Mouse (Mus musculus) kidney, postnatal 25 days (tissue): ENCODE results near the gene Galr3.
"Not testable (repeated sequence)": the region's sequence is repeated elsewhere in the genome, so short reads cannot be mapped to it uniquely, and the experiment has no call there.

ENCODE experiments used
- DNase-seq, 2 experiments: peaks; one replicate each; pipeline ENCODE4 v3.0.0; 2021; ENCODE audit warnings: mixed read lengths in 2 of 2

Galr3 gene

DNA sequence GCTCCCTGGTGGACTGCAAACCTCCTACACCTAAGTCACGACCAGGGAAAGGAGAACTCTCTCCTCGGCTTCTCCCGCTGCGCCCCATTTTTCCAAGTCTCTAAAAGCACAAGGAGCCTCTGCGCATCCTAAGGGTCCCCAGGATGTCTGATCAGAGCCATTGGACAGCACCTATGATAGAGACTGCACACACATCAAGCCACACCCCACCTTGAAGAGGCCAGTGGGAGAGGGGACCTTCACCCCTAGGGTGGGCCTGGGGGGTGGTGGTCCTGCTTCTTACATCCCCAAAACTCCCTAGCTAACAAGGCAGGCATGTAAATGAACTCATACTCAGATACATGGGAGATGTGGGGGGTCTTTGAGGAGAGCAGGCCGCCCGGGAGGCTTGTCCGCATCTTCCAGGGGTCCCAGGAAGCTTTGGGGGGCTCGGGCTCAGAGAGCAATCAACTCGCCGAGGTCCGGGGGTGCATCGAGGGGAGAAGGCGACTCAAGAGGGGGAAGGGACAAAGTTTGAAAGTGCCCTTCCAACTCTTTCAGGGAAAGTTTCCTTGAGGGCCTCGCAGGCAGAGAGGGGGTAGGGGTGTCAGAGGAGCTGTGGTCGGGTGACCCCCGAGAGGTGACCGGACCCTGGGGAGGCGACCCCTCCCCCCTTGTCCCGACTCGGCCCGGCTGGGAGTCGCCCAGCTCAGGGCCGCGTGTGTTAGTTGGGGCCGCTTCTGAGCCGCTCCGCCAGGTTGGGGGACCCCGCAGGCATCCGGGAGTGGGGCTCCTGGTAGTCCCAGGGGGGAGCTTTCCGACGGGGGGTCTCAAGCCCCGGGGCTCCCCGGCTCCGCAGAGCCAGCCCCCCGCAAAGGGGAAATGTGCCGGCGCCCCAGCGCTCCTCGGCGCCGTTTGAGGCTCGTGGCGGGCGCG lies 14.1 kb upstream of the Galr3 start:
- peak; percentile 30 to 75 for DNase-seq

DNA sequence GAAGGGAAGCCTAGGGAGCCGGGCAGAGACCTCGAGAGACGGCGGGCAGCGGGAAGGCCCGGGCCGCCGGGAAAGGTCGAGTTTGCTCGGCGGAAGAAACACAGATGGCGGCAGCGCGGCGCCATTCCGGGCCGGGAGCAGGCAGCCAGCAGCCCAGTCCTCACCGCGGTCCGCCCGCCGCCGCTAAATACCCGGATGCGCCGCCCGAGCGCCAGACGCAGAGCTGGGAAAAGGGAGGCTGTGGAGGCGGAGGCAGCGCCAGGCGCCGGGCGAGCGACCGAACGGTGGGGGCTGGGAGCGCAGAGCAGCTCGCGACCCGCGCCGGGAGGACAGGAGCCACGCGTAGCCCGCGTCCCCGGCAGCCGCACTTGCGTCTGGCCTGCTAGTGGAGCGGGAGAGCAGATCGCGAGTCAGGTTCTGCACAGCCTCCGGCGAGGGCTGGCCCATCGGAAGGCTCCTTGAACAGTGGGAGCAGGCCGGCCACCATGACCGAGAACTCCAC lies 13.4 kb upstream of the Galr3 start, which contains the start of gene H1f0:
TSS of gene H1f0 (plus strand) at position 214 of the 502 bp plus-strand sequence.
- DNase-seq, result peak; percentile 93 to 97

DNA sequence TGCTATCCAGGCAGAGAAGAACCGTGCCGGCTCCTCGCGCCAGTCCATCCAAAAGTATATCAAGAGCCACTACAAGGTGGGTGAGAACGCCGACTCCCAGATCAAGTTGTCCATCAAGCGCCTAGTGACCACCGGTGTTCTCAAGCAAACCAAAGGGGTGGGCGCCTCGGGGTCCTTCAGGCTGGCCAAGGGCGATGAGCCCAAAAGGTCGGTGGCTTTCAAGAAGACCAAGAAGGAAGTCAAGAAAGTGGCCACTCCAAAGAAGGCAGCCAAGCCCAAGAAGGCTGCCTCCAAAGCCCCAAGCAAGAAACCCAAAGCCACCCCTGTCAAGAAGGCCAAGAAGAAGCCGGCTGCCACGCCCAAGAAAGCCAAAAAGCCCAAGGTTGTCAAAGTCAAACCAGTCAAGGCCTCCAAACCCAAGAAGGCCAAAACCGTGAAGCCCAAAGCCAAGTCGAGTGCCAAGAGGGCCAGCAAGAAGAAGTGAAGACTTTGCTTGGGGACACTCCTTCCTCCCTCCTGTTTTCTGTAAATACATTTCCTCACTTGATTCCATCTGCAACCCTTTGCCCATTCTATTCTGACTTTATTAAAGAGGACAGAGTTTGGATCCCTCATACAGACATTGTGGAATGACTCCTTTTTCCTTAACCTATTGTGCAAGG lies 12.7 kb upstream of the Galr3 start:
- no peak for DNase-seq

DNA sequence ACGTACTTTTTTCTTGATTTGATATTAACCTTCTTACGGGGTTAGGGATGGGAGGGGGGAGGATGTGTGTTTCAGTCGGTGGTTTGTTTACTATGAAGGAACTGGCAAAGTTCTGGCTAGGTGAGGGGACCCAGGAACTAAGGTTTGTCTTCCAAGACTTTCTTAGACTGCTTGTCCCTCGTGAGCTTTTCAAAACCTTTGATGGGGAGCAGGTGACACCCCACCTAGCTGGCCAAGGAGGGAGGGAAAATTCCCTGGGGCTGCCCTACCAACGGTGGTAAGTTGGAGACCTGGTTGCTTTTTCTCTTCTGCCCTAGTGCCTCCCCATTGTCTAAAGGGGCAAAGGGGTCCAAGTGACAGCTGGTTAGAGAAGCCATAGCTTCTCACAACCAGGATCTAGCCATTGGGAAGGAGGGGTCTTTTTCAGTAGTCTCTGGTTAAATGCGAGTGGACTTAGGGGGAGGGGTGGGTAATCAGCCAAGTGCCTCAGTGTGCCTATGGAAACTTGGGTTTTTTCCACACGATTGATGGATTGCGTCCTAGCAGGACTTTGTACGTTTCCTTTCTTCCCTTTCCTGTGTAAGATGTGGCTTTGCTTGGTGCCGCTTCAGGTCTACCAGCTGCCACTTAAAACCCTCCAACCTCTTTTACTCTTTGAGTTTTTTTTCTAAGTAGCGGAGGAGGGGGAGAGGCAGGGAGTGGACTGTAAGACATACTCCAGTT lies 12.0 kb upstream of the Galr3 start:
- DNase-seq, result no peak

DNA sequence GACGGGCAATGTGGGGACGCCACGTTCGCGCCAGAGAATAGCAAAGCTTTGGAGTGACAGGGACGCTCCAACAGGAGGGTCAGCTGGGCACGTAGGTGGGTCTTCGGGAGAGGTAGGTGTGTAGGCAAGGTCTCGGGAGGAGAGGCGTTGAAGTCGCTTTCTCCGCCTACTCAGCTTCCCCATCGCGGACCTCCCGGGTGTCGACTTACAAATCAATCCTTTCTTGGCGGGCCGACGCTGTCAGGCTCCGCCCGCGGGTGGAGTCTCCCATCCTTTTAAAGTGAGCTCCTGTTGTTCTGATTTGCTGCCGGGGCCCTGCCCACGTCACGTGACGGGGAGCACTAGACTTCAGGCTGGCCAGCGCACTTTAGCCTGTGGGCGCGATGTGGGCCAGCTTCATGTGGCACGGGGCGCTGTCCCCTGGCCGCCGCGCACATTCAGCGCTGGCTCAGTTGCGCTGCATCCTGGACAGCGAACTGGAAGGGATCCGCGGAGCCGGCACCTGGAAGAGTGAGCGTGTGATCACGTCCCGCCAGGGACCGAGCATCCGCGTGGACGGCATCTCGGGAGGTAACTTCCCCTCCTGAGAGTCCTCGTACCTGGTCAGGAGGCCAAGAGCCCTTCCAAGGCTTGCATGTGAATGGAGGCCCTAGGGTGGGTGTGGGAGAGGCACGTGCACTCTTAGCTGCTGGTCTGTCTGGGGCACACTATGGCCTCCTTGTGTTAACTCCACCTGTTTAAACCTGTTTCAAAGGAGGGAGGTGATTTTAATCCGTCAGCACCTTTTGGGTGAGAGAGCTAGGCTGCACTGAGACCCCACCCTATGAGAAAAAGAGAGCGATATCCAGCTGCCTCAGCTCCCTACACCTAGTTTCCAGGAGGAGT lies 10.9 kb upstream of the Galr3 start:
- DNase-seq, result peak; percentile 95 to 98

DNA sequence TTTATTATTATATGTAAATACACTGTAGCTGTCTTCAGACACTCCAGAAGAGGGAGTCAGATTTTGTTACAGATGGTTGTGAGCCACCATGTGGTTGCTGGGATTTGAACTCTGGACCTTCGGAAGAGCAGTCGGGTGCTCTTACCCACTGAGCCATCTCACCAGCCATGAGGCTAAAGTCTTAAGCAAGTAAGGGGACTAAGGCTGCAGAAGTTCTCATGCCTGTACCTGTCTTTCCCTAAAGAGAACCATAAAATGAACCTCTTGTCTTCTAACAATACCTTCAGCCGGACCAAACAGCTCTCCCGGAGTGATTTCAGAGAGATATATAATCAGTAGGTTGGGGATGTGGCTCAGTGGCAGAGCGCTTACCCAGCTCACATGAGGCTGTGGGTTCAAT lies 9.8 kb upstream of the Galr3 start:
- not testable (repeated sequence) for DNase-seq

DNA sequence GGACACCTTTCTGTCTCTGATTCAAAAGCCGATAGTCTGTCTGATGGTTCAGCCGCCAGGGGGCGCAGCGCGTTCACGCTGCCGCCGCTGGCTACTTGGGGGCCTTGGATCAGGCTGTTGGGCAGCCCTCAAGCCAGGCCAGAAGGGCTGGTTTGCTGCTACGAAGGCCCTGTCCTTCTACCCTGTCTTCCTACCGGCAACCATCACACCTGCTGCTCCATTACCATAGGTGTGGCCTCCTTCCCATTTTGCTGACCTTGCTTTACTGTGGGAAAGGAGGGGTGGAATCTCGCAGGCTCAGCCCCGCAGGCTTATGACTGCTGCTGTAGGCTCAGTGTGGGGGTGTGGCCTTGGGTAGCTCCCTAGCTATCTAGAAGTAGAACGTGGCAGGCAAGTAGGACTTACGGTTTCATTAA lies 3.8 kb upstream of the Galr3 start:
- peak; percentile 86 to 90 for DNase-seq

DNA sequence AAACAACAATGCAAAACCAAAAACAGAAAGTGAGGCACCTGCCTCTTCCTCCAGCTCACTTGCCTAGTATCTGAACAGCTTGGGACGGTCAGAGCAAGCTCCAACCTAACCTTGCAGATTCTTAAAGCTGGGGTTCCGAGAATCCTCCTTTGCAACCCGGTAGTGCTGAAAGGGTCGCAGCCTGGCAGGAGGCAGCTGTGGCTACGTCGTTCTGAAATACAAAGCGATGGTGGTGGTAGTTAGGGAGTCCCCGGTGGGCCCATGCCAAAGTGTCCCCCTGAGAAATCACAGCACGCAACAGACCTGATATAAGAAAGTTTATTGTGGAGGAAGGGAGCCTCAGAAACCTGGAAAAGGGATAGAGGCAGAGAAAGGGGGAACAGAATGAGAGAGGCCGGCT lies 3.4 kb upstream of the Galr3 start:
- DNase-seq, result no peak

DNA sequence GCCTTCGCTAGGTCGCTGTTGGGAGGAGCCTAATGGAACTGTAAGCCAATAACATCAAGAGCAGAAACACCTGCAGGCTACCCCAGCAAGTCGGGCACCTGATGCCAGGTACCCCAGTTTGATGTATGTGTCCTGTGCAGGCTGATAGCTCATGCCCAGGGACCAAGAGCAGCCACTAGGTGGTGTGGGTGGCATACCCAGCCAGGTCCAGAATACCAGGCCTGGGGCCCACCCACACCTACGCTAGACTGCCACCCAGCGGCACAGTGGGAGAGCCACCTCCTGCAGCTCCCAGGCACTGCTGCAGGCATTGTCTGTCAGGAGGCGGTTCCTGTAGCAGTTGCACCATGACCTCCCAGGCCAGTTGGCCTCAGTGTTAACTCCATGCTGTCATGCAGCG lies 2.8 kb upstream of the Galr3 start:
- DNase-seq, result peak; percentile 92 to 95

DNA sequence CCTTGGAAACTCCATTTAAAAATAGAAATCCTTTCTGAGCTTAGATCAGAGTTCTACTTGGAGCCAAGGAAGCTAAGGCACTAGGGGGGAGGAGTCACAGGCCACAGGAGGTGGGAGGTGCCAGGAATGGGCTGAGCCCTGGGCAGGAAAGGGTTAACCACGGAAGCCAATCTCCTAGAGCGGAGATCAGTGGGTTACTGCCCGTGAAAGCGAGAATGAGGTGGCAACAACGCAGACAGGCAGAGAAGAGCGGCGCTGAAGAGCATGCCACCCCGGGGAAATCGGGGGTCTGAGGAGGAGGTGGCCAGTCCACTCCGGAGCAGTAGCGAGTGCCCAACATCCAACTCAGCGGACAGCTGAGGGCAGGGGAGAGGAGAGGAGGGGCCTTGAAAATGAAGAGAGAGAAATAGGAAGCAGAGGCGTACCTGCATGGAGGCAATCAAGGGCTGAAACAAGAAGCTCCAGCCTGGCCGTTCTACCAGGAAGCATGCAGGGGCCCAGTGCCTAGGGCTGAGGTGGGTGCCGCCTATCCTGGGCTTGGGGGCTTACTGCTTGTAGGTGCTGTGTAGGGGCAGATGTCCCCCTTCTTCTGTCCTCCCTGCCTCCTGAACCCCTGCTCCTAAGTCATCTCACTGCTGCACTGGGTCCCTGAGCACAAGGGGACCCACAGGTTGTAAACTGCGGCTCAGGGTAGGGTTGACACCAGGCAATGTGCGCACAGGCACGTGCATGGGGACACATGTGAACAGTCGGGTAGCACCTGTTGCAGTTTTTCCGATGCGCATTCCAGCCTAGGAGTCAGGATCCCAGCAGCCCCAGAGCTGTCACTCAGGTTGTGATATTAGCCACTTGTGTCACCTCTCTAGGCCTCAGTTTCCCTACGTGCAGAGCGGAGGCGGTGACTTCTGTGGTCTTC lies 926 bp upstream of the Galr3 start:
- peak; percentile 50 to 61 for DNase-seq

DNA sequence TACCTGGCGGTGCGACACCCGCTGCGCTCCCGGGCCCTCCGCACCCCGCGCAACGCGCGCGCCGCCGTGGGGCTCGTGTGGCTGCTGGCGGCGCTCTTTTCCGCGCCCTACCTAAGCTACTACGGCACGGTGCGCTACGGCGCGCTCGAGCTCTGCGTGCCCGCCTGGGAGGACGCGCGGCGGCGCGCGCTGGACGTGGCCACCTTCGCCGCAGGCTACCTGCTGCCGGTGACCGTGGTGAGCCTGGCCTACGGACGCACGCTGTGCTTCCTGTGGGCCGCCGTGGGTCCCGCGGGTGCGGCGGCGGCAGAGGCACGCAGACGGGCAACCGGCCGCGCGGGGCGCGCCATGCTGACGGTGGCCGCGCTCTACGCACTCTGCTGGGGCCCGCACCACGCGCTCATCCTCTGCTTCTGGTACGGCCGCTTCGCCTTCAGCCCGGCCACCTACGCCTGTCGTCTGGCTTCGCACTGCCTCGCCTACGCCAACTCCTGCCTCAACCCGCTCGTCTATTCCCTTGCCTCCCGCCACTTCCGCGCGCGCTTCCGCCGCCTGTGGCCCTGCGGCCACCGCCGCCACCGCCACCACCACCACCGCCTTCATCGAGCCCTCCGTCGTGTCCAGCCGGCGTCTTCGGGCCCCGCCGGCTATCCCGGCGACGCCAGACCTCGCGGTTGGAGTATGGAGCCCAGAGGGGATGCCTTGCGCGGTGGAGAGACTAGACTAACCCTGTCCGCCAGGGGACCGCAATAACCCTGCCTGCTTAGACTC lies 1.2 kb downstream of the Galr3 start:
- DNase-seq, result peak; percentile 23 to 57

DNA sequence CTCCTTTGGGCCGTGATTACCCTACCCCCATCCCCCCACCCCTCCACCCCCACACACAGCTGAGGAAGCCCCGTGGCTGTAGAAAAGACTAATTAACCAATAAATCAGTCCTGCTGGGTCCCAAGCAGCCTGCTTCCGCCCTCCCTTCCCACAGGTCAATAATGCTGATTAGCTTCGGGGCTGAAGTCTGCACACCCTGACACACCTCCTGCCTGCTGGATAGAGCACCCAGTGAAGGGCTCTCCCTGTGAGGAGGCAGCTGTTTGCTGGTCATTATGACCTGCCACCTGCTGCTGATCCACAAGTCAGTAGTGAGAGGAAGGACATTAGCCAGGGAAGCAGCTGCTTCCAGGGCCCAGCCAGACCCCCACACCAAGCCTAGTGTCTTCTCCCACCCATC lies 3.2 kb downstream of the Galr3 start:
- no peak for DNase-seq

DNA sequence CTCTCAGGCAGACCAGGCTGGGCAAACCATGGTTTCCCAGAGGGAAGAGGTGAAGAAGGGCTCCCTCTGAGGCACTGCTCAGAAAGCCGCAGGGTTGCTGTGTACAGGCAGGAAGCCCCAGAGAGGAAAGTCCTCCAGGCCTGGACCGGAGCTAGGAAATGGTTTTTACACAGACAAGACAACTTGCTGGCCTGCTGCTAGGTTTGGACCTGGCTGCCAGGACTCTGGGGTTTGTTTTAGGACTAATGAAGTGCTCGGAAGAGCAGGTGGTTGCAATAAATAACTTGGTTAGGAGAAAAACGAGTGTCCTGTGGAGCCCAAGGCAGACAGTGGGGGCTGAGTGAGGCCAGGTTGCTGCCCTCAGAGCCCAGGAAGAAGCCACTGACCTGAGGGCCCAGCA lies 6.5 kb downstream of the Galr3 start:
- DNase-seq, result peak in 1 of 2 experiments; percentile 25

DNA sequence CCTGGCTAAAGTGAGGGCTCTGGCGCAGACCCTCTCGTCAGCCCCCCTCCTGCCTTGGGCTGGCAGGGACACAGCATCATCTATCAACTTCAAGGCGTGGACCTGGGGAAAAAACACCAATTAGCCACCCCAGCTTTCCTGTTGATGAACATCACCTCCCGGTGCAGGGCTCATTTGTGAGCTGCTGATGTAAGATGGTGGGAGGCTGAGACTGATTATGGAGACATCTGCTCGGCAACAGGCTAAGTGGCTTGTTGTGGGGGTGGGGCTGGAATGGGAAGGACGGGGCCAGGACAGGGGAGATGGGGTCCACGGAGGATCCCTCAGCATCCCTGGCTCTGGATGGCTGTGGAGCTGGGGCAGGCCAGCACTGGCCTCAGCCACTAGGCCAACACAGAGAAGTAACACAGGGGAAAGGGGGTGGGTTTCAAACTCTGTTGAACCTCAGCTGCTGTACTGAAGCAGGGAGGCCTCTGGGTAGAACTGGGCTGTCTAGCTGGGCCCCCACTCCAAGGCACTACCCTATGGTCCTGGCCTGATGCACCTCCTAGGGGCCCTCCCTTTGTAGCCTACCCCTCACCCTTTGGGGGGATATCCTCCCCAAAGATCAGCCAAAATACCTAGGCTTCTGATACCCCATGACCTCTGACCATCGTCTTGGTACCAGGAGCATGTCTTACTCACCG lies 8.6 kb downstream of the Galr3 start:
- DNase-seq, result peak in 1 of 2 experiments; percentile 35

DNA sequence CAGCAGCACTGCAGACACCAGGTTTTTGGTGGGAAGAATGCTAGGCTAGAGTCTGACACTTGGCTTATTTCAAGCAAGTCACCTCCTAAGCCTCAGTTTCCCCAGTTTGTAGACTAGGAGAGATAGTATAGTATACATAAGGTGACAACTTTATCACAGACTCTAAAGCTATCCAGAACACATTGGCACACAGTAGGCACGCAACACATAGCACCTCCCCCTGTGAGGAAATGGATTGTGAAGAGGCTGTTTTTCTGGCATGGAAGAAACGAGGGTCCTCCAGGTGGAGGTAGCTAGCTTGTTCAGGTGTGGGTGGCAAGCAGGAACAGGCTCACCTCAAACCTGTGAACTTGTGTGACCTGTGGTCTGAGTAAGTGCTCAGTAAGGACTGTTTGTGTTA lies 9.3 kb downstream of the Galr3 start:
- no peak for DNase-seq

DNA sequence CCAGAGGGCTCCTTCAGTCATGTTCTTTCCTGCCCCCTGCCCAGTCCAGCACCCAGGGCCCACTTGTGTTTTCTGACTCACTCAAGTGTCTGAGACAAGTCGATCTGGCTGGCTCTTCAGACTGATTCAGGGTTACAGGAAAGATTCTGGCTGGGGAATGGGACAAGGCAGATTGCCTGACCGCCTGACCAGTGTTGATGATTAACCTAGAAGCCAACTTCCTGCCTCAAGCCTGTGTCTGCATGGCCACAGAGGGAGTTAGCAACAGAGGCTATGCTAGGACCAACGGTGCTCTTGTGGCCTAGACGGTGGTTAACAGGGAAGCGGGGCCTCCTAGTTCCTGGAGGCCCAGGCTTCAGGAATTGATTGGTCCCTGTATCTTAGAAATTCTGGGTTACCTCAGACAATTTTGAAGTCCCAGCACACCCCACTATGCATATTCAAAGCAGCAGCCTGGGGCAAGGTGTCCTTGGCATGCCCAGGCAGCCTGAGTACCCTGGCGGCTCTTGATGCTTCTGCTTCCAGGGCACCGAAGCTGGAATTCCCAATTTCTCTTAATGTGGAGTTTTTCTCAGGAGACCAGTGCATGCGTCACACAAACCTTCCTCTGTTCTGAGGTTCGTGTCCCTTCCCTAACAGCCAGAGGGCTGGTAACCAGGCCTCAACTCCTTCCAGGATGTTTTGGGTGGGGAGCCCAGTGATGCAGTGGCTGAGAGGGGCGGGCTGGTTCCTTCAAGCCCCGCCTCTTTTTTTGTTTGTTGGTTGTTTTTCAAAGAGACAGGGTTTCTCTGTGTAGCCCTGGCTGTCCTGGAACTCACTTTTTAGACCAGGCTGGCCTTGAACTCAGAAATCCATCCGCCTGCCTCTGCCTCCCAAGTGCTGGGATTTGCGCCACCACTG lies 10.0 kb downstream of the Galr3 start:
- DNase-seq, result peak; percentile 79 to 91

DNA sequence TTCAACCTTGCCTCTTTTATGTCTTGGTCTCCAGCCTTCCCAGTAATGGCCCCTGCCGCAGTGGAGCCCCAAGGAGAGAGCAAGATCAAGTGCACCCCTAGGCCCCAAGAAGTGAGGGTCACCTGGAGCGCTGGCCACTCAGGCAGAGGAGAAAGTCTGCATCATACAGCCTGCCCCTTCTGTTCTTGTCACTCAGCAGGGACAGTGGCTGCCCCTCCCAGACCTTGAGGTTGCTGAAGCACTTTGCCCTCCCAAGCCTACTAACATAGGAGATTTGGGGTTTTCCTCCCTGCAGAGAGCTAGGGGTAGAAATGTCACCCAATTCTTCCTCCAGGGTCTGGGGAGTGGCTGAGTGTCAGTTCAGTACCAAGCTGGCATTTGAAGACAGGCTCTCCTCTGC lies 10.7 kb downstream of the Galr3 start:
- no peak for DNase-seq

DNA sequence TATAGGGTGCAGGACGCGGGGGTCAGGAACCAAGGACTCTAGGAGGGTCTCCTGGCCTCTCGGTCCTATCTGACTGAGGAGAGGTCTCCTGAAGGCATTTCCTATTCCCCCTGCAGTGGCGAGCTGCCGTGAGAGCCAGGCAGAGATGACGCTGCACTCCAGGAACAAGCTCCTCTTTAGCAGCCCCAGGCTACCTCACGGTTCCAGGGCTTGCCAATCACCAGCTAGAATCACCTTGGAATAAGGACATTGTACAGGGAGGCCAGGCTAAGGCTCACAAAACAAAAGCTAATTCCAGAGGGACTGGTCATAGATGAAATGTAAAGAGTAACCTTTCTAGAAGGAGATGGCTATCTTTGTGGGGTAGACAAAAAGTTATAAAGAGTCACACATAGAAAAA lies 14.9 kb downstream of the Galr3 start:
- peak; percentile 23 to 57 for DNase-seq
